Mouse (Mus musculus) spleen, adult 2 months (tissue): ENCODE measurements around the gene Pcyt1a. TPM values are rescaled to one million over a fixed set of nuclear protein-coding genes. Genes with fewer than 3 reads are reported as not detected.
A peak's percentile ranks its signal among the peaks of the same experiment; 100 is the strongest.

Source experiments
- DNase-seq, 2 experiments: peaks; one replicate each; pipeline versions ENCODE4 v3.0.0 to v3.0.0-alpha.2; 2012 to 2021; ENCODE audit warnings: low spot score in 2 of 2, low read depth in 1 of 2
- H3K27ac ChIP-seq: fragments of 200-500 bp; 2 replicates; pipeline ENCODE4 v1.5.1; 2012; ENCODE audit warnings: low read length, inconsistent platforms; ENCODE audit not compliant: insufficient read depth
- H3K27me3 ChIP-seq: fragments of 200-500 bp; 2 replicates; pipeline ENCODE4 v1.6.1; 2012; ENCODE audit warnings: mild to moderate bottlenecking, moderate library complexity, low read length, inconsistent platforms; ENCODE audit not compliant: control insufficient read depth, insufficient read depth
- H3K36me3 ChIP-seq: fragments of 200-500 bp; 2 replicates; pipeline ENCODE4 v1.6.1; 2012; ENCODE audit warnings: mild to moderate bottlenecking, low read length, inconsistent platforms; ENCODE audit not compliant: control insufficient read depth, insufficient read depth
- H3K4me1 ChIP-seq: fragments of 200-500 bp; 2 replicates; pipeline ENCODE4 v1.6.1; 2011; ENCODE audit warnings: inconsistent platforms; ENCODE audit not compliant: control insufficient read depth, insufficient read depth, insufficient read length
- H3K4me3 ChIP-seq: fragments of 200-500 bp; 2 replicates; pipeline ENCODE4 v1.5.1; 2011; ENCODE audit warnings: mild to moderate bottlenecking, inconsistent platforms; ENCODE audit not compliant: insufficient read depth, insufficient read length; ENCODE audit errors: extremely low read depth
- CTCF ChIP-seq: fragments of 200-500 bp; IDR thresholded peaks from 2 replicates; pipeline ENCODE4 v1.5.1; 2011; ENCODE audit warnings: mild to moderate bottlenecking, inconsistent platforms; ENCODE audit not compliant: insufficient read depth, insufficient read length, insufficient replicate concordance; ENCODE audit errors: extremely low read depth
- POLR2A ChIP-seq: fragments of 200-500 bp; IDR thresholded peaks from 2 replicates; pipeline ENCODE4 v1.6.1; 2011; ENCODE audit warnings: low read depth, low read length, inconsistent platforms
- WGBS: fragments of 180-500 bp; shearing (Covaris S2); methylation state at CpG from one replicate; pipeline ENCODE4 v1.1.7; 2018; 5-methylcytosine and 5-hydroxymethylcytosine counted together
- polyA plus RNA-seq: library from polyadenylated mRNA; depleted of rRNA; stranded (reverse); fragments of >200 nt; gene quantifications from 2 replicates; pipeline ENCODE4 v1.2.3, GENCODE M21; 2012; rRNA removed

The Pcyt1a gene
- polyA plus RNA-seq, 1 experiment: 13.1 TPM

- H3K27ac ChIP-seq: peak overlapping the region; percentile 82
- H3K4me1 ChIP-seq: peaks cover 18% of the 10 kb centered on the region; the same call in 1 of the 2 replicates
- 40% methylated on average over 15 of the region's 15 CpGs for WGBS
Observed at GRCm38 (mm10) chr16:32519656-32520371, 89.1 kb downstream of the Pcyt1a start.

DNA sequence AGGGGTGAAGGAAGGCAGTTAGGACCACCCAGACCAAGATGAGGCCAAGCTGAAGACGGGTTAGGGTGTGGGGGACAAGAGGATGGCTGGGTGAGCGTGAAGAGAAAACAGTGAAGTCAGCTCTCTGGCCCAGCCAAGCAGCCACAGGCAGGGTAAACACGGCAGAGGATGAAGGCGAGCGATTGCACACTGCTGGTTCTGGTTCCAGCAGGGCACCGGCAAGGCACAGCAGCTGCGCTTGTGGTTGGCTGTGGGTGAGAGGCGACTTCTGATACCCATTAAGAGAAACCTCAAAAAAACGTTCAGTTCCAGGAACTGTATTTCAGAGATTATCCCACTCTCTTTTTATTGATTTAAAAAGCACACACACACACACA is 89.6 kb downstream of the Pcyt1a start:
- H3K36me3 ChIP-seq: no peaks in the 10 kb centered on the region
- H3K4me1 ChIP-seq: peaks cover 18% of the 10 kb centered on the region; the same call in 1 of the 2 replicates
- no peak for TF ChIP-seq POLR2A
- TF ChIP-seq CTCF: no peak
- H3K4me3 ChIP-seq: no peak overlapping the region
- peak overlapping the region; percentile 82 for H3K27ac ChIP-seq
- H3K27me3 ChIP-seq: no peaks in the 10 kb centered on the region
- whole genome bisulfite sequencing: 7% methylated on average over 9 of the region's 9 CpGs
- DNase-seq: peak in 1 of 2 experiments; percentile 65

More at GRCm38 (mm10) chr16:32519656-32520371, 89.1 kb downstream of the Pcyt1a start:
- Histone ChIP-seq H3K36me3 (no peaks in the 10 kb centered on the region), H3K4me3 (no peak overlapping the region), H3K27me3 (no peaks in the 10 kb centered on the region)
- TF ChIP-seq CTCF (no peak), POLR2A (no peak)
- no peak for DNase-seq

GRCm38 (mm10) chr16:32522578-32523194 is 92.0 kb downstream of the Pcyt1a start:
- WGBS: 24% methylated on average over 6 of the region's 6 CpGs
- TF ChIP-seq CTCF: no peak
- TF ChIP-seq POLR2A: no peak
- H3K27ac ChIP-seq: peak overlapping the region; percentile 61

DNA sequence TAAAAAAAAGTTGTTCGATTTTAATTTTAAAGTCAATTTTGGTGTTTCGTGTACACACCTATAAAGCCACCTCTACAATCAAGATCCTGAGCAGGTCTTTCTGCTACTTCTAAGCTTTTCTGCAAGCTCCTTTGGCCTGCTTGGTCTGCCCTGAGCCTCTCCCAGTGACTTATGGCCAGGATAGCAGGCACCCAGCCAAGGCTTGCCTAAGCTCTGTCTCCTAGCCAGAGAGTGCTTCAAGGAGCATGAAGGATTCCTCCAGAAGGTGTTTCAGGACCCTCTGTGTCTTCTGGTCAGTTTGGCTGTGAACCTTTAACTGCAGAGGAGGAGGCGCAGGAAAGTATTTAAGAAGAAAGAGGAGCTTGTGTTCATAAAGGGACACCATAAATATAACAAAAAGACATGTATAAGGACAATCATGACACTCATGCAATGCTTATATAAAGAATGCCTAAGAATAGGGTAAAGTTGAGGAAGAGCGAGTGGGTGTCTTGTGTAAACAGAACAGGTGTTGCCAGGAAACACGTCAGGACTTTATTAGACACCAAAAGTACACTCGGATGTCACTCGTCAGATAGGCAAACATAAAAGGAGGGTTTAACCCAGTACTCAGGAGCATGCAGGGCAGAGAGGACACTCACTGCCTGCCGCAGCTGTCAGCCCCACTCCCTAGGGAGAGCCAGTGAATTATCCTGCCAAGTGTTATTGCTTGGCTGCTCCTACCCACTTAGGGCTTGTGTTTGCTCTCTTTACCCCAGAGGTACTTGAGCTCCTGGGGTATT is 92.9 kb downstream of the Pcyt1a start:
- peak in 1 of 2 experiments; percentile 34 for DNase-seq
- H3K36me3 ChIP-seq: no peaks in the 10 kb centered on the region
- 55% methylated on average over 8 of the region's 8 CpGs for WGBS
- no peak overlapping the region for H3K4me3 ChIP-seq
- TF ChIP-seq CTCF (no peak), POLR2A (no peak)
- H3K27ac ChIP-seq: peak overlapping the region; percentile 67
- H3K27me3 ChIP-seq: no peaks in the 10 kb centered on the region
- peaks cover 18% of the 10 kb centered on the region; the same call in 1 of the 2 replicates for H3K4me1 ChIP-seq

More at GRCm38 (mm10) chr16:32522578-32523194, 92.0 kb downstream of the Pcyt1a start:
- Histone ChIP-seq H3K4me3 (no peak overlapping the region), H3K36me3 (no peaks in the 10 kb centered on the region), H3K4me1 (peaks cover 18% of the 10 kb centered on the region; the same call in 1 of the 2 replicates), H3K27me3 (no peaks in the 10 kb centered on the region)
- DNase-seq: no peak

- H3K4me3 ChIP-seq: no peak overlapping the region
- no peak for TF ChIP-seq POLR2A
- no peak for TF ChIP-seq CTCF
- no peaks in the 10 kb centered on the region for H3K36me3 ChIP-seq
- H3K27ac ChIP-seq: peak overlapping the region; percentile 67; the same call in 1 of the 2 replicates
- no peaks in the 10 kb centered on the region for H3K27me3 ChIP-seq
- WGBS: 49% methylated on average over 5 of the region's 5 CpGs
- H3K4me1 ChIP-seq: peaks cover 18% of the 10 kb centered on the region; the same call in 1 of the 2 replicates
- DNase-seq: no peak
Observed at GRCm38 (mm10) chr16:32524244-32524615, 93.5 kb downstream of the Pcyt1a start.

Other genes with a start within 250 kb of the Pcyt1a start
- gene Fbxo45, start 183.8 kb upstream of the Pcyt1a start, polyA plus RNA-seq: 2.8 and 3.1 TPM in 2 replicates
- gene Wdr53, start 183.7 kb upstream of the Pcyt1a start, polyA plus RNA-seq: 2.3 TPM in 2 replicates
- gene Smco1, start 159.5 kb upstream of the Pcyt1a start, polyA plus RNA-seq: not detected in 2 replicates
- 5.6 and 7.1 TPM in 2 replicates for gene Rnf168, start 153.5 kb upstream of the Pcyt1a start, polyA plus RNA-seq
- gene Ubxn7, start 98.7 kb upstream of the Pcyt1a start, polyA plus RNA-seq: 6.0 and 17.2 TPM in 2 replicates
- gene Tm4sf19, start 30.4 kb upstream of the Pcyt1a start, polyA plus RNA-seq: 0.58 and 0.70 TPM in 2 replicates
- gene Tctex1d2, start 11.2 kb upstream of the Pcyt1a start, polyA plus RNA-seq: 2.3 and 2.5 TPM in 2 replicates
- not detected in 2 replicates for gene Slc51a, start 57.0 kb downstream of the Pcyt1a start, polyA plus RNA-seq
- gene Zdhhc19, start 65.3 kb downstream of the Pcyt1a start, polyA plus RNA-seq: not detected in 2 replicates
- gene Tfrc, start 178.0 kb downstream of the Pcyt1a start, polyA plus RNA-seq: 9.4 and 11.9 TPM in 2 replicates
- 109 and 137 TPM in 2 replicates for gene Tnk2, start 213.0 kb downstream of the Pcyt1a start, polyA plus RNA-seq